Mouse (Mus musculus): ENCODE measurements at regions not wholly inside any gene's neighbourhood (a gene's known extent, or its start where the extent isn't known, plus 50 kb on each side); places are given as distances from the start of the nearest gene placed in this dataset.

DNA sequence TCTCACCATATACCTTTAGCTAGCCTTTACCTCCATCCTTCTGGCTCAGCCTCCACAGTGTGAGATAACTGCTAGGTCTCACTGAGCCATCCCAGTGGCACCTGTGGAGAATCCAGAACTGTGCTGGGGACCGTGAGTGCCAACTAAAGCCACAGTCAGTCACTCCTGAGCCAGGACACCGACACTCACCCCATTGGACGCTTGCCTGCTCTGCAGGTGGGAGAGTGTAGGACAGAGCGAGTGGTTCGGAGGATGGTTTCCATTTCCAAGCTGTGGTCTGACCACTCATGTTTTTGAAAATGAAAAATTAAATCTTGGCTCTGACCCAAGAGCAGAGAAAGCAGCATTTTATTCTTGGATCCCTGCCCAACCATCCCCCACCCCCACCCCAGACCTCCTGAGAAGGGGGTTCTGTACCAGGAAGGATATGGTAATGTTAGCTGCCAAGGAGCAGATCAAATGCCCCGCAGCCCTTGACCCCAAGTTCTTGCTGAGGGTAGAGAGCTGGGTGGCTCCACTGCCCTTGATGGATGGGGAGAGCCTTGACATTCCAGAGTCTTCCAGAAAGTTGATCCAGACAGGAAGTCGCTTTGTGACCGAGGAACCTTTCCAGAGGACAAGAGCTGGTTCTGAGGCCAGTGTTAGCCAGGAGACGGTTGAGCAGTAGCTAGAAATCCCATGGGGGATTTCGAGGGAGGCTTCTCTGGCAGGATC lies 83.3 kb upstream of the Smim23 start:
- no peak for DNase-seq

DNA sequence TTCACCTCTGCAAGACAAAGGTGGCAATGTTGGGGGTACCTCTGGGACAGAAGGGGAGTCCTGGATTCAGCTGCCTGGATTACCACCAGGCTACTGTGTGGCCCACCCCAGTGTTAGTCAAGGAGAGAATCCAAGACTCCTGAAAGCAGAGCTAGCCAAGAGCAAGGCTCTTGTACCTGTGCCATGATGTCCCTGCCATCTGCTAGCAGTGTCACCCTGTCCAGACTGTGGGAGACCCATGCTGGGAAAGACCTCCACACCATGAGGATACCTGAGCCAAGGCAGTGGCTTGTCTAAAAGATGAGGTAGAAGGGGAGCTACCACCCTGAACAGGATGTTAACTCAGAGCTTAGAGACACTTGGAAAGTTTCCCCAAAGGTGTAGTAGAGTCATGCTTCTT lies 79.6 kb upstream of the Smim23 start:
- DNase-seq = no peak

GRCm38 (mm10) chr11:32903389-32903788 lies 79.0 kb upstream of the Smim23 start:
- DNase-seq = peak; percentile 34

GRCm38 (mm10) chr11:32902923-32903322 lies 78.5 kb upstream of the Smim23 start:
- no peak for DNase-seq

GRCm38 (mm10) chr11:32900437-32900836 lies 76.0 kb upstream of the Smim23 start:
- DNase-seq = no peak

GRCm38 (mm10) chr11:32899604-32900216 lies 75.3 kb upstream of the Smim23 start:
- no peak for DNase-seq

GRCm38 (mm10) chr11:32895400-32895799 lies 71.0 kb upstream of the Smim23 start:
- DNase-seq = no peak

- DNase-seq = no peak
Measured at GRCm38 (mm10) chr11:32893146-32893903, 68.9 kb upstream of the Smim23 start.

- no peak for DNase-seq
Measured at GRCm38 (mm10) chr11:32892496-32892895, 68.1 kb upstream of the Smim23 start.

- no peak for DNase-seq
Measured at GRCm38 (mm10) chr11:32889248-32889647, 64.8 kb upstream of the Smim23 start.

DNA sequence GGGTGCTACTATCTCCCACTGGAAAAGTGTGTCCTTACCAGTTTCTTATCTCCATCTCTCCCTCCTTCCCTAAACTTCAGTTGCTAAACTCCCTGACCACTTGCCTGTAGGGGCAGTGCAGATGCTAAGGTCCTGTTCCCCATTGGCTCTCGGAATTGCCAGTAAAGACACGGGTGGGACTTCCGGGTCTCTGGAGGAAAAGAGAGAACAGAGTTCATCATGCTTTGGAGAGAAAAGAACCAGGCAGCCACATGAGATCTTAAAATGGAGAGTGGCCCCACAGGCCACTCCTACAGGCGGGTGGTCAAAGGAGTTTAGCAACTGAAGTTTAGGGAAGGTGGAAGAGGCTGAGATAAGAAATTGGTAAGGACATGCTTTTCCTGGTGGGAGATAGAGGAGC lies 60.3 kb upstream of the Smim23 start:
- DNase-seq = no peak

DNA sequence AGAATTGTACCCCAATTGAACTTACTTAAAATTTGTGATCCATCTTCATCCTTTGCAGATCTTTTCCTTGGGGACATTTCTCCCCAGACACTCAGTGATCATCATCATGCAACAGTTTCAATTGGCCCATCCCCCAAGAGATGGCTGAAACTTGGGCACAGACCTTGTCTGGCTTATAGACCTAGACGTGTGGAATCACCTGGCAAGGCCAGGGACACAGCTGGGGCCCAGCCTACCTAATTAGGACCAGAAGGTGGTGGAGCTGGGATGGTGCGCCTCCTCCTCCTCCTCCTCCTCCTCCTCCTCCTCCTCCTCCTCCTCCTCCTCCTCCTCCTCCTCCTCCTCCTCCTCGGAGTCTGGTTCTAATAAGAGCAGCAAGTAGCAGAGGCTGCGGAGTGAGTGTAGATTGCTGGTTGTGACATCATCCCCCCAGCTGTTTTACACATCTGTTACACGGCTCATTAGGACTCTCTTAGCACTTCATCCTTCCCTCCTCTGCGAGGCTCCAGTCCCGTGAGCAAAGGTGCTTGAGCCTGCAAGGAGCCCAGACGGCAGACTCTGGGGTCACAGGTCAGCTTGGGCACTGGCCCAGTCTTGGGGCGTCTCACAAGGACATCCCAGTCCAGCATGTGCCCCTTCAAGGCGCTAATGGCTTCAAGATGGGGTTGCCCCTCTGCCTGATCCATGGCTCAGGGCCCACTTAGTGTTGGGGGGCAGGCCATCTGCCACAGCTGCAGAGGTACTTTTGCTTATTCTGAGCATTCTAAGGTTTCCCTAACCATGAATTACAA lies 58.9 kb upstream of the Smim23 start:
- no peak for DNase-seq

DNA sequence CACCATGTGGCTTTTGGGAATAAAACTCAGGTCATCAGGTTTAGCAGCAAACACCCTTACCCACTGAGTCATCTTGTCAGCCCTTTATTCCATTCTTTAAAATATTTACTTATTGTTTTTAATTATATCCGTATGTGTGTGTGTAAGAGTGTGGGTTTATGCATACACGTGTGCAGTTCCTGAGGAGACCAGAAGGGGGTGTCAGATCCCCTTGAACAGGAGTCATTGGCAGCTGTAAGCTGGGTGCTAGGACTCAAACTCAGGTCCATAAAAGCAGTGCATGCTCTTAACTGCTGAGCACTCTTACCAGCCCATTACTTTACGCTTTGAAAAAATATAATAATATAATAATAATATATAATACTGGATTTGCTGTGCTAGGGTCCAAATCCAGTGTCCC lies 54.6 kb upstream of the Smim23 start:
- no peak for DNase-seq

All from right cerebral cortex, postnatal 4 days (tissue).